Mouse (Mus musculus): ENCODE results near the gene Pdxk. TPM values are rescaled to one million over a fixed set of nuclear protein-coding genes. Genes with fewer than 3 reads are reported as not detected.
"Not testable (repeated sequence)": the region's sequence is repeated elsewhere in the genome, so short reads cannot be mapped to it uniquely, and the experiment has no call there.

Pdxk gene
- total and polyA plus RNA-seq, 3 experiments: 4.3 to 6.8 (median 6.4) TPM

DNA sequence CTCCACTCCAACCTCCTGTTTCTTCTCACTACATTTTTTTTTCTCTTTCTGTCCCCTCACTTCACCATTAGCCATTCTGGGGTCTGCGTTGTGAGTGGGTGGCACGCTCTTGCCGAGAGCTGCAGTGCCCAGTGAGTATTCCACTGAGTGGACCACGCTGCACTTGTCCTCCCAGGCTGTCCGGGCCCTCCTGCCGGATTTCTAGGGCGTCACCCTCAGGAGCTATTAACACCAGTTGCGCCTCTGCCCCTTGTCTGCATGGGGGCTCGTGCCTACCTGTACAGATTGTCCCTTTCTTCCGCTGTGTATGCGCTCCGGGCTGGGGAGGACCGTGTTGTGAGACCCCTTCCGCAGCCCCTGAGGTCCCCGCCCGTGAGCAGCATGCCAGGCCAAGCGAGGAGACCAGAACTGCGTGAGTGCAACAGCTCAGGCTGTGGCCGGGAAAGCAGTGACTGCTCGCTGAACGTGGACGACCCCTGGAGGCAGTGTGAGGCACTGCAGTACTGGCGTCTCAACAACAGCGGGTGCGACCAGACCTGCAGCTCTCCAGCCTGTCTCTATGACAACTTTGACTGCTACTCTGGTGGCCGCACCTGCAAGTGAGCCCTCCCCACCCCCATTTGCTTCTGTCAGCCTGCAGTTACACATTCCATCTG, 22.8 kb upstream of the Pdxk start (continued):
- TF ChIP-seq UBTF (IDR thresholded peaks at IDR 0.05; ENCODE audit: low read depth, low read length): no peak

DNA sequence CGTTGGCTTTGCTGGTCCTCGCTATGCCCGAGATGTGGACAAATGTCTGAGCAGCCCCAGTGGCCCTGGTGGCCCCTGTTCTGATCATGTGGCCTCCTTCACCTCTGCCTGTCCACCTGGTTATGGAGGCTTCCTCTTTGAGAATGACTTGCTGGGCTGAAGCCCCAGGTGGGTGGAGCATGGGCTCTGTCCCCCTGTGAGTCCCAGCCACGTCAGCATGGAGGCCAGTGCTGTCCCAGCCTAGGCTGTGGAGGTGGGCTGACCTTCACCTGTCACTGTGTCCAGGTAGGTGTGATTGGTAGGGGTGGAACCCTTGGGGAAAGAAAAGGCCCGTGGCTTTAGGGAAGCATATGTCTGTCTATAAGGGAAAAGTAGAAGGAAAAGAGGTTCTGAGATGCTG, 22.1 kb upstream of the Pdxk start:
- H3K27ac ChIP-seq (ENCODE audit: insufficient read depth, low read depth): no peak overlapping the region
- peaks cover 73% of the 10 kb centered on the region for H3K27me3 ChIP-seq (replicated peaks)
- peaks cover 9% of the 10 kb centered on the region for H3K9me3 ChIP-seq (replicated peaks; ENCODE audit: low read length)
- no peaks in the 10 kb centered on the region for H3K79me2 ChIP-seq (replicated peaks; ENCODE audit: control insufficient read depth, extremely low read depth, insufficient read depth, poor library complexity, severe bottlenecking)
- in situ Hi-C loops (cut with MboI; ENCODE audit: low pct_ligation_motif_present, low pct_unique_long_range_greater_than_20kb, low sequenced_read_pairs) (no loop called here), dilution Hi-C loops (cut with MboI; ENCODE audit: extremely low pct_ligation_motif_present, extremely low pct_unique_long_range_greater_than_20kb, low sequenced_read_pairs) (no loop called here)
- peaks cover 3 to 4% of the 10 kb centered on the region in 2 experiments; a peak in 1 of 4 replicates for H3K4me1 ChIP-seq (ENCODE audit: control insufficient read depth in 1 of 2, insufficient read depth in 2 of 2)
- H3K4me2 ChIP-seq (ENCODE audit: insufficient read depth, low read depth, poor library complexity, severe bottlenecking): no peak overlapping the region
- DNase-seq (ENCODE audit: extremely low read depth): no peak
- H3K9ac ChIP-seq (ENCODE audit: insufficient read depth, low read depth): no peak overlapping the region
- no peak overlapping the region for H3K4me3 ChIP-seq (replicated peaks in 1 of 3; ENCODE audit: low read depth in 2 of 3, low read length in 2 of 3, poor library complexity in 1 of 3)
- TF ChIP-seq HCFC1 (IDR thresholded peaks at IDR 0.05; ENCODE audit: low read depth, low read length) (no peak), ETS1 (conservative IDR thresholded peaks at IDR 0.05; ENCODE audit: low read depth, low read length) (no peak), MAFK (IDR thresholded peaks at IDR 0.05; ENCODE audit: insufficient replicate concordance, low read length) (no peak), NRF1 (IDR thresholded peaks at IDR 0.05; ENCODE audit: low read depth, low read length) (no peak), UBTF (IDR thresholded peaks at IDR 0.05; ENCODE audit: low read depth, low read length) (no peak), USF2 (conservative IDR thresholded peaks at IDR 0.05; ENCODE audit: low read depth, low read length) (no peak), JUND (conservative IDR thresholded peaks at IDR 0.05; ENCODE audit: low read depth, low read length) (no peak), GABPA (IDR thresholded peaks at IDR 0.05; ENCODE audit: insufficient replicate concordance, low read depth, low read length) (no peak), POLR2A (IDR thresholded peaks at IDR 0.05; ENCODE audit: low read depth, low read length) (no peak), E2F4 (IDR thresholded peaks at IDR 0.05; ENCODE audit: insufficient replicate concordance, low read depth, low read length) (no peak), SMC3 (IDR thresholded peaks at IDR 0.05; ENCODE audit: low read depth, low read length) (no peak)
- no peaks in the 10 kb centered on the region for H3K36me3 ChIP-seq (replicated peaks in 1 of 2; ENCODE audit: control insufficient read depth in 1 of 2, insufficient read depth in 1 of 2, low read length in 1 of 2)

DNA sequence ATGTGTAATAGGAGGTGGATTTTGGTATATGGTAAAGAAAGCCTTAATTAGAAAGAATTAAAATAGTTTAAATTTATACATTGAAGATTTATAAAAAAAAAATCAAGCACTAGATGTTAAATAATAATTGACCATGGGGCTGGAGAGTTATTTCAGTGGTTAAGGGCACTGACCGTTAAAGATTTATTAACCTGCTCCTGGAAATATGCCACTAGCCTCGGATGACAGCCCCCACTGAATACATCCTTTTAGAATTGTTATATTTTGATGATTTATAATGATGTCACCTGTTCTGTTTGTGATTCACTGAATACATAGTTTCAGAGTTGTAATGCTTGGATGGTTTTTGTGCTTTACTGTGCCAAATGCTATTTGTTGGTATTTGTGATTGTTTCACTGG, 20.6 kb upstream of the Pdxk start:
- DNase-seq (ENCODE audit: extremely low read depth); H3K4me1 ChIP-seq (ENCODE audit: control insufficient read depth in 1 of 2, insufficient read depth in 2 of 2); H3K9ac ChIP-seq (ENCODE audit: insufficient read depth, low read depth); H3K36me3 ChIP-seq (replicated peaks in 1 of 2; ENCODE audit: control insufficient read depth in 1 of 2, insufficient read depth in 1 of 2, low read length in 1 of 2); dilution Hi-C loops (cut with MboI; ENCODE audit: extremely low pct_ligation_motif_present, extremely low pct_unique_long_range_greater_than_20kb, low sequenced_read_pairs); H3K4me3 ChIP-seq (replicated peaks in 1 of 3; ENCODE audit: low read depth in 2 of 3, low read length in 2 of 3, poor library complexity in 1 of 3); H3K27ac ChIP-seq (ENCODE audit: insufficient read depth, low read depth); H3K79me2 ChIP-seq (replicated peaks; ENCODE audit: control insufficient read depth, extremely low read depth, insufficient read depth, poor library complexity, severe bottlenecking); H3K4me2 ChIP-seq (ENCODE audit: insufficient read depth, low read depth, poor library complexity, severe bottlenecking); in situ Hi-C loops (cut with MboI; ENCODE audit: low pct_ligation_motif_present, low pct_unique_long_range_greater_than_20kb, low sequenced_read_pairs): not testable (repeated sequence)
- Histone ChIP-seq H3K27me3 (replicated peaks) (peaks cover 59% of the 10 kb centered on the region), H3K9me3 (replicated peaks; ENCODE audit: low read length) (peaks cover 14% of the 10 kb centered on the region)
